Mouse (Mus musculus) gastrocnemius, postnatal 4 days (tissue): ENCODE results near the gene Rufy3. TPM values are rescaled to one million over a fixed set of nuclear protein-coding genes. Genes with fewer than 3 reads are reported as not detected.
A peak's percentile ranks its signal among the peaks of the same experiment; 100 is the strongest.

Experiments used
- DNase-seq, 2 experiments: peaks; one replicate each; pipeline ENCODE4 v3.0.0; 2021 to 2022; ENCODE audit warnings: low spot score in 2 of 2, mixed read lengths in 2 of 2
- total RNA-seq, 2 experiments: library from RNA; stranded (reverse); gene quantifications; 2 replicates each; pipeline ENCODE4 v1.2.3; 2021

Gene Rufy3
- total RNA-seq, 2 experiments from 2014 or later = 13.8 to 14.5 TPM

DNA sequence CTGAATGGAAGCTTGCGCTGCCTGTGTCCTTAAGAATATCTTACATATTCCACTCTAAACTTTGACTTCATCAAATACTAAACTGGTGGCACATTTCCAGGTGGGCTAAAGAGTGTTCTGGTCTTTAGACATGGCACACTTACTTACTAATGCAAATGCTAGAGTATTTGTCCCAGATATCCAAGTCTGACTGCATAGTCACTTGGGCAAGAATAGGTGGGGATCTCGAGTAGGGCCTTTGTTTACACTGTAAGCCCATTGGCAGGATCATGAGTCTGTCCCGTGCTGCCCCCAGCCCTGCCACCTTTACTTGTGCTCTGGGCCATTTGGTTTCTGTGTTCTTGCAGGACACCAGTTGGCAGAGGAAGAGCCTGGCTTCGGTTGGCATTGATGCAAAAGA, 52.1 kb downstream of the Rufy3 start:
- no peak for DNase-seq

DNA sequence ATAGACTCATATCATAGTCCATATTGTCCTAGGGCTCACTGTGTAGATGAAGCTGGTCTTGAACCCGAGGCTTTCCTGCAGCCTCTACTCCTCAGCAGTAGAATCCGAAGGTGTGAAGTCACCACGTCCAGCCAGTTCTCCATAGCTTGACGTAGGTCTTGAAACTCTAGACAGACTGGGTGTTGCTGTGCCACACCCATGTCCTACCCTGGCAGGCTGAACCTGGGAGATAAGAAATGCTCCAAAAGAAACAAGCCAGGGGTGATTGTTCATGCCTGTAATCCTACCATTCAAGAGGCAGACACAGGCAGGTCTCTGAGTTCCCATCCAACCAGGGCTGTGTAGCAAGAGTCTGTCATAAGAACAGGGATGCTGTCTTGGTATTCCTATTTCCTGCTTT, 62.7 kb downstream of the Rufy3 start:
- no peak for DNase-seq

DNA sequence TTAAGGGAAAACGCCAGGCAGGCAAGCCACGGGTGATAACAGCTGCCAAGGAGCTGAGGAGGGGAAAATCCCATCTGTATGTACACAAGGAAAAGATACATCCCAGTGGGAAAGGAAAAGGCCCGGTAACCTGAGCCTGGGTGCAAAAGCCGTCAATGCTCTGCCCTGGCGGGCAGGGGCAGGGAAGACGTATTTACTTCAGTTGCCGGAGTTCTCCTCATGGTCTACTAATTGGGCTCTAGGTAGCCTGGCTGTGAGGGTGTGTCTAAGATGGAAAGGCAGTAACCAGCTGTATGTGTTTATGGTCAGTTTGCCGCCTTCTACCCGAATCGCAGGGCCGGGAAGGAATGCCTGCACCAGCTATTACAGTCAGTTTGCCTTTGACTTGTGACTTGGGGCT, 64.3 kb downstream of the Rufy3 start:
- no peak for DNase-seq

GRCm38 (mm10) chr5:88629987-88630386, 65.1 kb downstream of the Rufy3 start:
- DNase-seq = no peak

- DNase-seq = no peak
Measured at GRCm38 (mm10) chr5:88630883-88631282, 66.0 kb downstream of the Rufy3 start.

DNA sequence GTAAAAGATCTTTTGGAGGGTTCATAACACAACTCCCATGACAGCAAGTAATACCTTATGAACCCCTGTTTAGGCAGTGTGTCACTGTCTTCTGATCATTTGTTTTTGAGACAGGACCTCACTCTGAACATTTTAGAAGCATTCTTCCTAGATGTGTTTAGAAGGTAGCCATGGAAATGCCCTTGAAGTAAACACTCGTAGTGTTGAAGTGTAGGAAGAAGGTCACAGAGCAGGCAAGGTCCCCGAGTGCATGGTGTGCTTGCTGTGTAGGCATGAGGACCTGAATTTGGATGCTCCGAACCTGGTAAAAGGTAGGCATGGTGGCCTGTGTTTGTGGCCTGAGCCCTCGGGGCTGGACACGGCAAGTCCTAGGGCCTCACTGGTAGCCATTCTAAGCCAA, 66.7 kb downstream of the Rufy3 start:
- no peak for DNase-seq

GRCm38 (mm10) chr5:88632463-88632862, 67.6 kb downstream of the Rufy3 start:
- DNase-seq = no peak

DNA sequence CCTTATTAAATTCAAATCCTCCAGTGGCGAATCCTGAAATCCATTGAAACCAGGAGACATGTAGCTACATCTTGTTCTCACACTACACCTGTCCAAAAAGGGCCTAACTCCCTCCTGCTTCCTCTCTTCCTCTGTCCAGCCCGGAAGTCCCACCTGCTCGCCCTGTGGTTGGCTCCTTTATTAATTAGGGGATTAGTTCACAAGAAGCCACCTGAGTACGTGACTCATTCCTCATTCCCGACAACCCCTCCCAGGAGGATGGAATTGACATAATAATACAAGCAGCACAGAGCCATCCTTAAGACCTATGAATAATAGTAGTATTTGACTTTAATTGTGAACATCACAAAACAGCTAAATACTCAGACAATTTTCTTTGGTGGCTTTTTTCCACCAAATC, 69.2 kb downstream of the Rufy3 start:
- no peak for DNase-seq

DNA sequence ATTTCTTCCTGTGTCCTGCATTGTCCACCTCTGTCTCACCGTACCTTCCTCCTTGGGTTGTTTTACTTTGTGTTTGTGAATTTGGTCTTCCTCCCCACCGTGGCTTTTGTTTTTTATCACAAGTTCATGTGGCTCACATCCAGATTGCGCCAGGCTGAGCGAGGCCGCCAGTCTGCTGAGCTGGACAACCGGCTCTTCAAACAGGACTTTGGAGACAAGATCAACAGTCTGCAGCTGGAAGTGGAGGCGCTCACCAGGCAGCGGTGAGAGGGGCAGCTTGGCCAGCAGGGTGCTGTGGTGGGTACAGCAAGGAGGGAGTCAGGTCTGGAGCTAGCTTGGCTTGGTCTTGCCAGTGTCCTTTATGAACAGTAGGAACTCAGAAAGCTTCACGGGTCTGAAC, 77.9 kb downstream of the Rufy3 start:
- no peak for DNase-seq

DNA sequence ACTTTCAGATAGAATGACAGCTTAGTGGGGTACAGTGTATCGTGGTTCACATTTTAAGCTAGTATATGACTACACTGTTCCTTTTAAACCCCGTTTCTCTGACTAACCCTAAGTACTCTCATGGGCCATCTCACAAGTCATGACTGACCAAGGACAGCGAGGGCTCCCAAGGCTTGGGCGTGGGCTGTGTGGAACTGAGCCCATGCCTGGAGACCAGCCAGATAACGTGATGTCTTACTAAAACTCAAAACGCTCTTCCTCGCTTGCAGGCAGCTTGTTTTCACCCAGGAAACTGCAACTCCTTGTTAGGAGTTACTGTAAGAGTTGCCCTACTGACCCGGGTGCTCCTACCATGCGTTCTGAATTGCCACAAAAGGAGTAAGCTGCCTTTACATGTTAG, 78.7 kb downstream of the Rufy3 start:
- peak; percentile 28 to 38 for DNase-seq

DNA sequence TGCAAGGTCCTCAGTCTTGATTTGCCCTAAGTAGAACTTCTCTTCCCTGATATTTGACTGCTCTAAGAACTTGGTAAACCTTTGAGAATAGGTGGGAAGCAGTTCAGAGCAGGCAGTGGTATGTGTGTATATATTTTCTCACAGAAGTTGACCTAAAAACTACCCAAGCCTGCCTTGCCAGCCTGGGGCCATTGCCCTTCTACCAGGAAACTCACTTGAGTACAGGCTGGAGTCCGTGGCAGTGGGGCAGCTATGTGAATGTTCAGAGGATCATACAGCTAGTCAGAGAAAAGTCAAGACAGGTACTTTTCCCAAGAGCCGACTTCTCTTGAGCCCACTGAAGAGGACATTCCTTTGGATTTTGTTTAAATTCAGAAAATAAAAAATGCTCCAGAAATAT, 80.1 kb downstream of the Rufy3 start:
- no peak for DNase-seq

GRCm38 (mm10) chr5:88645405-88645804, 80.6 kb downstream of the Rufy3 start:
- DNase-seq = no peak

- no peak for DNase-seq
Measured at GRCm38 (mm10) chr5:88649250-88650173, 84.7 kb downstream of the Rufy3 start.

GRCm38 (mm10) chr5:88652589-88652988, 87.7 kb downstream of the Rufy3 start:
- no peak for DNase-seq

DNA sequence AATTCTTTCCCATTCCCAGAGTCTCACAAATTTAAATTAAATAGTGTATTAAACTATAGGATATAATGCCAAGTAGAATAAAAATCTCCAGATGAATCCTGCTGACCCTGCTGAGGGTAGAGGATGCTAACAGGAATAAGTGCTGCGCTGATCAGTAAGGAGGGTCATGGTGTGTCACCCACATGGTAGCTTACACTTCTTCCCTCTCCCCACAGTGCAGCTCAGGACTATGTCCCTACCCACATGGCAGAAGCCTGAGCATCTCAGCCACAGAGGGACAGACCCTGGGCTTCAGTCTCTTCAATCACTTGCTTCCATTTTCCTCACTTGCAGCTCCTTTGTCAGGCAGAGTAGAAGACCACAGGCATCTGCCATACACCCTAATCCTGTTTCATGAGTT, 93.0 kb downstream of the Rufy3 start:
- no peak for DNase-seq

- DNase-seq = no peak
Measured at GRCm38 (mm10) chr5:88663151-88663550, 98.3 kb downstream of the Rufy3 start.

- no peak for DNase-seq
Measured at GRCm38 (mm10) chr5:88663875-88664274, 99.0 kb downstream of the Rufy3 start.

DNA sequence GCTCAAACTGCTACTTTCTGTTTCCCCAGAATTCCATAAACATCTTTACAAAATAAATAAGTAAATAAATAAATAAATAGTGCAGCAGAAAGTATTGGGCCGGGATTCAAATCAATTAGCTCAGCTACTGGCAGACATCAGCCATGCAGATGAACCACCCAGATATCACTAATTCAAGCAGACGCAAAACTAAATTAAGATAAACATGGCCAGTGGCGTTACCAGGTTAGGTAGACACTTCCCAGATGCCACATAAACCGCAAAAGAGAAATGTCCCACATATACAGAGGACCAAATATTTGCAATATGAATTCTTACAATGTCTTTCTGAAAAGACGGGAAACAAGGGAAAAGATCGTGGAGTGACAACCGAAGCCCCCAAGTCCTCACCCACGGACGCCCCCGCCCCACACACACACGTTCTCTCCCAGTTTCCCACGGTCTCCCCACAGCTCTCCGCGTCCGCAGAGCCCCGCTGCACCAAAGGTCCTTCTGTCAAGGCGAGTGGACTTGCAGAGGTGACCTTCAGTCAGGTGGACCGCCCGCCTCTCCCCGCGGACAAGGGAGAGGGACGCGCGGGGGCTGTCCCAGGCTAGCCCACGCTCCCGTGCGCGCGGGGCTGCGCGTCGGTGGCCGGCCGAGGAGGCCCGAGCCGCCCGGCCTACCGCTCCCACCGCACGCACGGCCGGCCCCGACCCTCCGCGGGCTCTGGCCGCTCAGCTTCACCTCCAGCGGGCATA, 110.0 kb downstream of the Rufy3 start:
- DNase-seq = peak in 1 of 2 experiments; percentile 17

- DNase-seq = peak; percentile 73 to 89
Measured at GRCm38 (mm10) chr5:88675443-88676387, 110.9 kb downstream of the Rufy3 start, which contains the start of gene Grsf1. Gene Grsf1 (minus strand): TSS chr5:88676171.

GRCm38 (mm10) chr5:88678929-88679328, 114.1 kb downstream of the Rufy3 start:
- DNase-seq = no peak

- no peak for DNase-seq
Measured at GRCm38 (mm10) chr5:88679341-88679740, 114.5 kb downstream of the Rufy3 start.
